Mouse (Mus musculus) urinary bladder, postnatal 25 days (tissue): ENCODE data around the gene Neil1.

ENCODE experiments used
- DNase-seq: peaks from one replicate; pipeline ENCODE4 v3.0.0; 2022; ENCODE audit warnings: low spot score

Neil1 gene

DNA sequence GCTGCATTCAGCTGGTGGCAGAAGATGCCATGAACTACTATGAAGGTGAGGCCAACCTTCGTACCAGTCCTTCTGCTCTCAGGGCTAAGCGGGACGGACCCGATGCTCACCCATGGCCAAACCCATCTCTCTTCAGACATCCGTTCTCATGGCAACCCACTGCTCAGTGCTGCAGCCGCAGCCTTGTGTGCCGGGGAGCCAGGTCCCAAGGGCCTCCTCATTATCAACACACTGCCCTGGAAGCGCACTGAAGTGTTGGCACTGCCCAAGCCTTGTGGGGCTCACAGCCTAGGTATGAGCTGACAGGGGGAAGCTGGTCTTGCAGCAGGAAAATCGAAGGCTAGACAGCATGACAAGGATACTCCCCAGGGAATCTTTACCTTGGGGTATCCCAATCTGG, 9.0 kb downstream of the Neil1 start:
- no peak for DNase-seq

DNA sequence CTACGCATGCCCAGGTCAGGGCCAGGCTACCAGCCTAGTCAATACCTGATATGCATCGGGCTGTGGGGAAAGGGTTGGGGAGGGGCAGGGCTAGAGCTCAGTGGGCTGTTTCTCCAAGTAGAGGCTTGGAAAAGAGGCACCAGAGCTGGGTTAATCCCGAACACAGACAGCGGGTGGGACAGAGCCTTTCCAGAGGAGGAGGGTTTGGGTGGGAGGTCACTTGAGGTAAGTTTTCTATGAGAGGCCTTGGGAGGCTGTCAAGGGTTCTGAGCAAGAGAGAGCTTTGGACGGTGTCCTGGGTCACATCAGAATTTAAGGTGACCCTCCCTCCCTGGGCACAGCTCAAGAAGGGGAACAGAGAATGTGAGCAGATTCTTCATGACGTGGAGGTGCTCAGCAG, 9.6 kb downstream of the Neil1 start:
- no peak for DNase-seq

DNA sequence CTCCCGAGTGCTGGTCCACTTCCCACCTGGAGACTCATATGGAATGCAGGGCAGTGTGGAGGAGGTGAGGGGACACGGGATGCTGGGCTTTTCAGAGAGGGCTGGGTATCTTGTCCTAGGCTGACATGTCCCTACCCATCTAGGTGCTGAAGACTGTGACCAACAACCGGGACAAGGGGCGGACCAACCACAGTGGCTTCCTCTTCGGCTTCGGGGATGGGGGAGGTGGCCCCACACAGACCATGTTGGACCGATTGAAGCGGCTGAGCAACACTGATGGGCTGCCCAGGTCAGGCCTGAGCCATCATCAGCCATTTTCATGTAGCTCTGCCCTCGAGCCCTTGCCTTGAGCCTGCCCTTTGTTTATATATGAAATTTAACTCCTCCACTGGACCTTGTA, 10.3 kb downstream of the Neil1 start:
- DNase-seq, result no peak

DNA sequence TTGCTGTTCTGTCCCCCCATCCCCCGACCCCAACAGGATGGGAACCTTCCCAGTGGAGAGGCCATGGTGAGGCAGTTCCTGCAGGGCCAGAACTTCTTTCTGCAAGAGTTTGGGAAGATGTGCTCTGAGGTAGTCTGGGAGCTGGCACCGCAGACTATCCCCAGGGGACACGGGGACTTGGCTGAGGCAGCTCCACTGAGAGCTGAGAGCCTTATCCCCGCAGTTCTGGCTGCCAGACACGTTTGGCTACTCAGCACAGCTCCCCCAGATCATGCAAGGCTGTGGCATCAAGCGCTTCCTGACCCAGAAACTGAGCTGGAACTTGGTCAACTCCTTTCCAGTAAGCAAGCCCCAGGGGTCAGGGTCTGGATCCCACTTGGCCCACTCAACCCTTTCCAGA, 10.9 kb downstream of the Neil1 start:
- no peak for DNase-seq

DNA sequence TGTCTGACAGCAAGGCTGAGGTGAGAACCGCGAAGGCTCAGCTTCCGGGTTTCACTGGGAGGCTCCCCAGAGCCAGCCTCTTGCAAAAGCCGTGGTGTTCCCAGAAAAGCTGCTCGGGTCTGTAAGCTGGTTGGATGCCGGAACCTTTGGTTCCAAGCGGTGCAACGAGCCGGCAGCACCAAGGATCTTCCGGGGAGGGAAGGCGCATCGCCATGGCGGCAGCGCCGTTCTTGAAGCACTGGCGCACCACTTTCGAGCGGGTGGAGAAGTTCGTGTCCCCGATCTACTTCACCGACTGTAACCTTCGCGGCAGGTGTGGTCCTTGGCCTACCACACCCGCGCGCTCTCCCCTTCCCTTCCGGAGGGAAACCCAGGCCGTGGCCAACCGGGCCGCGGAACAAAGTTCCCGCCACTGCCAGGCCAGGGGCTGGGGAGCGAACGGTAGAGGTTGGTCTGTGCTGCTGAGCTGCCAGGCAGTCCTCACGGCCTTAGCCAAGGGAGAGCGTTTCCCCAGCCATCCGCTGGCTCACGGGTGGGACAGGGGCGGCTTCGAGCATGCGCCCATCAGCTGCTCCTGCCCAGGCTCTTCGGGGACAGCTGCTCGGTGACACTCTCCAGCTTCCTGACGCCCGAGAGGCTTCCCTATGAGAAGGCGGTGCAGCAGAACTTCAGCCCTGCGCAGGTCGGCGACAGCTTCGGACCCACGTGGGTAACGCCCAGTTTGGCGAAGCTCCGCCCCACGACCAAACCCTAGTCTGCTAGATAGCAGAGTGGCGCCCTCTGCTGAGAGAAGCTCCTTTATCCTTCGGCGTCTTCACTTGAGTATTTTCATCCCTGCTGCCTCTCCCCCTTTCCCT, 17.3 kb downstream of the Neil1 start, which contains the start of gene Man2c1:
Gene Man2c1, plus strand, starts transcription at position 114 of the 857 bp plus-strand sequence.
- DNase-seq, result peak; percentile 91

DNA sequence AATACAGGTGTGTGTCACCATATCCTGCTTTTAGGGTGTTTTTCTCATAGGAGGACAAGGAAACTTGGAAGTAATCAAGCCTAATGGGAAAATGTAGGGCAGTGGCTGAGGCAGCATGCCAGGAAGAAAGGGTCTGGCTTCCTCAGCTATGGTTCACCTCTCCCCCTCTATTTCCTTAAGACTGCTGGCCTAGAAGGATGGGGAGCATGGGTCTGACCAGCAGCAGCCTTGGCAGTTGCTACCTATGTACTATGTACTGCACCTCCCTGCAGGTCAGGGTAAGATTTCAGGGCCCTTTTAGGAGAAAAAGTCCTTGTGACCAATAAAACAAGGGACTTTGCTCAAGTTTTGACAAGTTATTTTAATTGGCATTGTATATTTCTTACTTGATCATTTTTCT, 18.5 kb downstream of the Neil1 start:
- DNase-seq, result no peak

DNA sequence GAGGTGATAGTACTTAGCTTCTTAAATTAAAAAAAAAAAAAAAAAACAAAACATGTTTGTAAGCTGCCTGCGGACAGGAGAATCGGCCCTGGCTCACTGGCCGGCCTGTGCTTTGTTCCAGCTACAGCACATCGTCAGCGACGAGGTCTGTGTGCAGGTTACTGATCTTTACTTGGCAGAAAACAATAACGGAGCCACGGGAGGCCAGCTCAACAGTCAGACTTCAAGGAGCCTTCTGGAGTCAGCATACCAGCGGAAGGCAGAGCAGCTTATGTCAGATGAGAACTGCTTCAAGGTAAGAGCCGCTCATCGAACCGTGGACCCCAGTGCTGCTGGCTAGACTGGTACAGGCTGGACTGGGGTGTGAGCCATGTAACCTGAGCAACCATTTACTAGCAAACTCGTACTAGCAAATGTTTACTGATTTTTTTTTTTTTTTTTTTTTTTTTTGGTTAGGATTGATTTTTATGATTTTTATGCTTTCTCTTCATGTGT, 30.8 kb downstream of the Neil1 start:
- no peak for DNase-seq
